Mouse (Mus musculus) intestine, embryonic 16.5 days (tissue): ENCODE measurements at regions not wholly inside any gene's neighbourhood (a gene's known extent, or its start where the extent isn't known, plus 50 kb on each side); places are given as distances from the start of the nearest gene placed in this dataset.

Source experiments
- ATAC-seq: fragments of 200-750 bp; cut with Nextera tagmentation; 2 replicates; pipeline ENCODE4 v1.8.0; 2017; ENCODE audit warnings: moderate TSS enrichment, moderate library complexity
- H3K27ac ChIP-seq: fragments of 300-500 bp; sonication (generic); 2 replicates; pipeline ENCODE4 v1.5.1; 2014; ENCODE audit warnings: mild to moderate bottlenecking, low read length
- H3K27me3 ChIP-seq: fragments of 300-500 bp; sonication (generic); replicated peaks from 2 replicates; pipeline ENCODE4 v1.6.1; 2014; ENCODE audit warnings: low read length, control low read depth, mixed read lengths; ENCODE audit not compliant: control insufficient read depth, insufficient read depth
- H3K36me3 ChIP-seq: fragments of 300-500 bp; sonication (generic); 2 replicates; pipeline ENCODE4 v1.6.1; 2014; ENCODE audit warnings: low read length, control low read depth; ENCODE audit not compliant: control insufficient read depth, insufficient read depth
- H3K4me1 ChIP-seq: fragments of 300-500 bp; sonication (generic); 2 replicates; pipeline ENCODE4 v1.6.1; 2014; ENCODE audit warnings: low read length, control low read depth, mixed read lengths; ENCODE audit not compliant: control insufficient read depth, insufficient read depth
- H3K4me2 ChIP-seq: fragments of 300-500 bp; sonication (generic); 2 replicates; pipeline ENCODE4 v1.6.1; 2014; ENCODE audit warnings: low read depth, low read length, control low read depth
- H3K4me3 ChIP-seq: fragments of 300-500 bp; sonication (generic); 2 replicates; pipeline ENCODE4 v1.5.1; 2014; ENCODE audit warnings: mild to moderate bottlenecking, low read length
- H3K9ac ChIP-seq: fragments of 300-500 bp; sonication (generic); 2 replicates; pipeline ENCODE4 v1.6.1; 2014; ENCODE audit warnings: low read depth, low read length
- H3K9me3 ChIP-seq: fragments of 300-500 bp; sonication (generic); 2 replicates; pipeline ENCODE4 v1.6.1; 2016; ENCODE audit warnings: low read length, control low read depth; ENCODE audit not compliant: control insufficient read depth
- WGBS: fragments of 180-500 bp; shearing (Covaris S2); extraction: QIAGEN DNeasy Blood & Tissue Kit; methylation state at CpG from one replicate; pipeline ENCODE4 v1.1.7; 2014; 5-methylcytosine and 5-hydroxymethylcytosine counted together

GRCm38 (mm10) chr6:89068286-89068685 lies 166.2 kb downstream of the Tpra1 start:
- Histone ChIP-seq H3K4me2 (no peak overlapping the region), H3K27me3 (no peaks in the 10 kb centered on the region), H3K27ac (no peak overlapping the region), H3K9me3 (peaks cover 3% of the 10 kb centered on the region; the same call in 1 of the 2 replicates), H3K36me3 (no peaks in the 10 kb centered on the region), H3K4me3 (no peak overlapping the region), H3K4me1 (no peaks in the 10 kb centered on the region), H3K9ac (no peak overlapping the region)
- no peak for ATAC-seq
- 92% methylated on average over 5 of the region's 5 CpGs for WGBS

- Histone ChIP-seq H3K9me3 (peaks cover 3% of the 10 kb centered on the region; the same call in 1 of the 2 replicates), H3K27me3 (no peaks in the 10 kb centered on the region), H3K4me1 (no peaks in the 10 kb centered on the region), H3K4me2 (no peak overlapping the region), H3K4me3 (no peak overlapping the region), H3K9ac (no peak overlapping the region), H3K36me3 (no peaks in the 10 kb centered on the region), H3K27ac (no peak overlapping the region)
- ATAC-seq: no peak
- WGBS: 81% methylated on average over 5 of the region's 5 CpGs
These were observed 167.1 kb downstream of the Tpra1 start for GRCm38 (mm10) chr6:89069108-89069507.

- peaks cover 3% of the 10 kb centered on the region; the same call in 1 of the 2 replicates for H3K9me3 ChIP-seq
- H3K27me3 ChIP-seq: no peaks in the 10 kb centered on the region
- no peak overlapping the region for H3K4me3 ChIP-seq
- H3K9ac ChIP-seq: no peak overlapping the region
- no peaks in the 10 kb centered on the region for H3K36me3 ChIP-seq
- H3K27ac ChIP-seq: no peak overlapping the region
- no peak overlapping the region for H3K4me2 ChIP-seq
- no peaks in the 10 kb centered on the region for H3K4me1 ChIP-seq
- WGBS: 13% methylated on average over 3 of the region's 3 CpGs
- 0 out of 2 replicates have a peak, but pooled peaks have one; percentile 38 for ATAC-seq
These were observed 168.0 kb downstream of the Tpra1 start for GRCm38 (mm10) chr6:89070011-89070410.

DNA sequence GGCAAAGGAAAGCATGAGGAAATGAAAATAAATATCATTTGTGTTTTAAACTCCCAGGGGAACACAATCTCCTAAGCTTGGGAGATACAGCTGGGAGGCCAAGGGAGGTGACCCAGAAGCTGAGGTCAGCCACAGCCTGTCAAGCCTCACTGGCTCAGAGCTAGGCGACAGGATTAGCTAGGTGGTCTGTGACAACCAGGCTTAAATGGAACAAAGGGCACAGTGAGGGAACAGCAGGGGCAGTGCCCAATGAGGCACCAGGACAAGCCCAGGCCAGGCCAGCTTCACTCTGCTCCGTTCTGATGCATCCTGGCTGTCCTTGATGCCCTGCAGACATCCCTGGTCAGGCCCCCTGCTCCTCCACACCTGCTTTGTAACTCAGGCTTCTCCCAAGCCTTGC lies 169.7 kb downstream of the Tpra1 start:
- 49% methylated on average over 2 of the region's 2 CpGs for WGBS
- H3K27me3 ChIP-seq: no peaks in the 10 kb centered on the region
- H3K36me3 ChIP-seq: no peaks in the 10 kb centered on the region
- H3K9ac ChIP-seq: no peak overlapping the region
- no peak overlapping the region for H3K27ac ChIP-seq
- H3K4me3 ChIP-seq: no peak overlapping the region
- ATAC-seq: no peak
- no peak overlapping the region for H3K4me2 ChIP-seq
- H3K4me1 ChIP-seq: no peaks in the 10 kb centered on the region
- H3K9me3 ChIP-seq: peaks cover 3% of the 10 kb centered on the region; the same call in 1 of the 2 replicates

- Histone ChIP-seq H3K4me3 (no peak overlapping the region), H3K4me2 (no peak overlapping the region), H3K4me1 (no peaks in the 10 kb centered on the region), H3K9ac (no peak overlapping the region), H3K27ac (no peak overlapping the region), H3K36me3 (no peaks in the 10 kb centered on the region), H3K27me3 (no peaks in the 10 kb centered on the region), H3K9me3 (peaks cover 1% of the 10 kb centered on the region; the same call in 1 of the 2 replicates)
- 63% methylated on average over 2 of the region's 2 CpGs for WGBS
- ATAC-seq: no peak
These were observed 170.5 kb downstream of the Tpra1 start for GRCm38 (mm10) chr6:89072569-89072968.

GRCm38 (mm10) chr6:89081624-89082300 lies 179.7 kb downstream of the Tpra1 start:
- no peaks in the 10 kb centered on the region for H3K4me1 ChIP-seq
- H3K4me2 ChIP-seq: no peak overlapping the region
- H3K4me3 ChIP-seq: no peak overlapping the region
- no peaks in the 10 kb centered on the region for H3K9me3 ChIP-seq
- no peak overlapping the region for H3K27ac ChIP-seq
- no peak for ATAC-seq
- 64% methylated on average over 6 of the region's 6 CpGs for WGBS
- H3K36me3 ChIP-seq: no peaks in the 10 kb centered on the region
- H3K9ac ChIP-seq: no peak overlapping the region
- no peaks in the 10 kb centered on the region for H3K27me3 ChIP-seq

GRCm38 (mm10) chr6:89084437-89084836 lies 182.4 kb downstream of the Tpra1 start:
- H3K9ac ChIP-seq: no peak overlapping the region
- 97% methylated on average over 3 of the region's 3 CpGs for WGBS
- no peaks in the 10 kb centered on the region for H3K9me3 ChIP-seq
- no peak overlapping the region for H3K27ac ChIP-seq
- no peaks in the 10 kb centered on the region for H3K36me3 ChIP-seq
- H3K4me3 ChIP-seq: no peak overlapping the region
- H3K4me1 ChIP-seq: no peaks in the 10 kb centered on the region
- no peak overlapping the region for H3K4me2 ChIP-seq
- H3K27me3 ChIP-seq: no peaks in the 10 kb centered on the region
- no peak for ATAC-seq

DNA sequence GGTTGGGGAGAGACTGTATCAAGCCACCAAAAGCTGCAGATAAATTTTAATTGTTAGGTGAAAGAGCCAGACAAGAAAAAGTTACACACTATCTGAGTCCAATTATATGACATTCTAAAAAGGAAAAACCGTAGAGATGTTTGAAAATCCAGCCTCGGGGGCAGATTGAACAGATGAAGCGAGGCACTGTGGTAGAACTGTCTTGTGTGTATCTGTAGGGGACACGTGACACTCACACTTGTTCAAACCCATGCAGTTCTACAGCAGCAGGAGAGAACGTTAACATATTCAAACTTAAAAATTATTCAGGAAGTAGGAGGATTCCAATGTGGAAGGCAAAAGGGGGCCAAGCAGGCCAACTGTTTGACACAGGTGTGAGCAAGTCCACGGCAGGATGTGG lies 183.1 kb downstream of the Tpra1 start:
- no peak for ATAC-seq
- 89% methylated on average over 6 of the region's 6 CpGs for WGBS
- H3K4me1 ChIP-seq: no peaks in the 10 kb centered on the region

GRCm38 (mm10) chr6:89087620-89088019 lies 185.6 kb downstream of the Tpra1 start:
- Histone ChIP-seq H3K4me3 (no peak overlapping the region), H3K36me3 (no peaks in the 10 kb centered on the region), H3K9ac (no peak overlapping the region), H3K4me2 (no peak overlapping the region), H3K9me3 (no peaks in the 10 kb centered on the region; the same call in 1 of the 2 replicates), H3K27ac (no peak overlapping the region), H3K4me1 (no peaks in the 10 kb centered on the region), H3K27me3 (no peaks in the 10 kb centered on the region)
- WGBS: 56% methylated on average over 4 of the region's 4 CpGs
- no peak for ATAC-seq

More for the DNA sequence above, 183.1 kb downstream of the Tpra1 start:
- H3K27ac ChIP-seq: no peak overlapping the region
- H3K9me3 ChIP-seq: no peaks in the 10 kb centered on the region; the same call in 1 of the 2 replicates
- no peak overlapping the region for H3K4me2 ChIP-seq
- H3K9ac ChIP-seq: no peak overlapping the region
- H3K4me3 ChIP-seq: no peak overlapping the region
- H3K27me3 ChIP-seq: no peaks in the 10 kb centered on the region
- no peaks in the 10 kb centered on the region for H3K36me3 ChIP-seq

DNA sequence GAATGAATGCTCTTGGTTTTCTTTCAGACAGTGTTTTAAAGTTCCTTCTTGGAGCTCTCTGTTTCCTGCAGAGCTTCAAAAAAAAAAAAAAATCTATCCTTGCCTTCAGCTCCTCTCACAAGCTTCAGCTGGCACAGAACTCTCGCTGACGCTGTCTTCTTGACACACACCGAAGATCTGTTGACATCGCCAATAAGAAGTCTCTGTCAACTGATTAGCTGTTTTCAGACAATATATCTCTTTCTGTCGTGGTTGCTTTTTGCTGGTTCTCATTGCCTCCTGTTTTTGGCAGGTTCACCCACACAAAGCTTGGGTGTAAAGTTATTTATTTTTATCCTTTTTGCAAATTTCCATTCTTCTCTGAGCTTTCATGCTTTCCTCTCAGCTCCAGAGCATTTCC lies 188.0 kb downstream of the Tpra1 start:
- Histone ChIP-seq H3K4me3 (no peak overlapping the region), H3K4me2 (no peak overlapping the region), H3K36me3 (no peaks in the 10 kb centered on the region), H3K9me3 (no peaks in the 10 kb centered on the region; the same call in 1 of the 2 replicates), H3K27me3 (no peaks in the 10 kb centered on the region), H3K27ac (no peak overlapping the region), H3K4me1 (no peaks in the 10 kb centered on the region), H3K9ac (no peak overlapping the region)
- WGBS: 90% methylated on average over 5 of the region's 5 CpGs
- no peak for ATAC-seq
